Mouse (Mus musculus): Measurements from ENCODE around the gene Gfi1b. TPM values are rescaled to one million over a fixed set of nuclear protein-coding genes. Genes with fewer than 3 reads are reported as not detected.

Gfi1b gene
- polyA plus RNA-seq, 1 experiment: not detected

DNA sequence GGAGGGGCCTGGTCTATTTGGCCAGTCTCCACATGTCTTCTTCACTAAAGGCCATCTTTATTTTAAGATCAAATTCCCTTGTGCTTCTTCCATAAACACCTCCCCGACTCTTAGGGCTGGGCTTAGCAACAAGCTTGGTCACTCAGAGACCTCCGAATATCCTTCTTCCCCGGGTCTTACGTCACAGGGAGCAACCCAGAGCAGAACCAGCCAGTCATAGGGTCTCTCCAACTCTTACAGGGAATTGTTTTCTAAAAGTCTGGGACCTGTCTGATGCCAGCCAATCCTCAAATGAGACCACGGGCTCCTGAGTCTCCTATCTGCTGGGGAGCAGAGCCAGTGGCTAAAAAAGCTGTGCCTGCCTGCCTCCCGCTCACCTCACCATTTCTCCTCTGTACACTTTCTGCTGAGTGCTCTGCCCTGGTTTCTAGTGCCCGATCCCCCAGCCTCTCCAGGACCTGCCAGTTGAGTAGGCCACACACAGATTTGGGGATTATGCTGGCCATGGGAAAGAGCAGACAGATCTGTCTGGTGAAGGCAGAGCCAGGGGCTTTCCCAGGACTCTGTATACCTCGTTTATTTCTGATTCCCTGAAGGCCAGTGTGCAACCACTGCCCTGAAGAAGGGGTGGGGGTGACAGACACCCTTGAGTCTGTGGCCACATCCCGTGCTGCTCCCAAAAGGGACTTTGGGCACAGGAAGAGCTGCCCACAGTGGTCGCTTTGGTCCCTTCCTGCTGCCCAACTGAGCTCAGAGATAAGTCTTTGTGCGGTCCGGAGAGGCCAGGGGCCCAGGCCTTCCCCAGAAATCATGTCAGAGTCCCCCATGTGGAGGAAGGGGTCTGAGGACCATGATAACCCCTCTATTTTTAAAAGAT lies 22.9 kb downstream of the Gfi1b start:
- Histone ChIP-seq H3K36me3 (ENCODE audit: control insufficient read depth, insufficient read depth) (no peaks in the 10 kb centered on the region), H3K79me2 (ENCODE audit: control insufficient read depth, insufficient read depth) (no peaks in the 10 kb centered on the region), H3K4me3 (no peak overlapping the region), H3K4me2 (ENCODE audit: low read depth) (no peak overlapping the region), H3ac (ENCODE audit: control insufficient read depth, insufficient read length) (no peak overlapping the region), H3K27me3 (ENCODE audit: control insufficient read depth, insufficient read depth, insufficient read length) (no peaks in the 10 kb centered on the region)
- TF ChIP-seq SRF (IDR thresholded peaks at IDR 0.05; ENCODE audit: control insufficient read depth, insufficient read length, low read depth) (no peak), USF1 (IDR thresholded peaks at IDR 0.05; ENCODE audit: low read depth) (no peak), POLR2A (IDR thresholded peaks at IDR 0.05; ENCODE audit: insufficient read length, low read depth) (no peak), MYOD1 (IDR thresholded peaks at IDR 0.05; ENCODE audit: control insufficient read depth in 1 of 3, insufficient read length in 2 of 3, low read depth in 2 of 3) (no peak), MYOG (IDR thresholded peaks at IDR 0.05; ENCODE audit: control insufficient read depth in 1 of 3, insufficient read depth in 1 of 3, insufficient read length in 2 of 3, low read depth in 2 of 3) (no peak), MAX (IDR thresholded peaks at IDR 0.05; ENCODE audit: low read depth) (no peak), TCF3 (IDR thresholded peaks at IDR 0.05; ENCODE audit: insufficient read length, low read depth) (no peak), REST (IDR thresholded peaks at IDR 0.05; ENCODE audit: insufficient read depth, insufficient read length) (no peak)

DNA sequence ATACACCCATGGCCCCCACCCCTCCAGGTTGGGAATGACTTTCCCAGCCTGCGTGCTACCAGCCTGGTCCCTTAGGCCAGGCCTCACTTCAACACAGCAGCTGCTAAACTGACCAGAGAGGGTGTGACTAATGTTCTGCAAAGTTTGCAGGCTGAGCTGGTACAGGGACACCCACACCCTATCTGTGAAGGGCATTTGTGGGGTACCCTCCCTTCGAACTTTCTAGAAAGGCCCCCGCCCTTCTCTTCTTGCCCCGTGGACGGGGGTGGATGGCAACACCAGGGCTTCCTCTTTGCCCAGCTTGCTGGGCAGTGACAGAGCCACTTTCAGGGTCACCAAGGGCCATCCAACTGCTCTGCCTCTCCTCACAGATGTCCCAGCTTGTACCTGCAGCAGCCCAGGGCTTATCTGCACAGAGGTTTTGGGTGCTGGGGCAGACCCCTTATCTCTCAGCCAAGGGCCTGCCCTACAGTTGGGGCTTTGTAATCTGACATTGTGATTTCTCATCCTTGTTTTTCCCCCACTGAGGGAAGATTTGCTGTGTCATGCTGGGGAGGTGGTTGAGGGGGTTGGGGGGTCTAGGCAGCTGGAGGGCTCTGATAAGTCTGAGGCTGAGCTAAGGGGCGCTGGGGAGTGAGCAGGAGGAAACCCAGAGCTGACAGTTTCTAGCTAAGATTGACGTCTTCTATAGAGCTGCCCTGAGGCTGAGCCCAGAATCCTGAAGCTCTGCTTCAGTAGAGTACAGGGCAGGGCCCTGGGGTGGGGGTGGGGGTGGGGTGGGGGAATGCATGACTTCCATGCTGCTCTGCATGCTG lies 23.8 kb downstream of the Gfi1b start:
- no peak overlapping the region for H3K4me2 ChIP-seq (ENCODE audit: low read depth)
- H3ac ChIP-seq (ENCODE audit: control insufficient read depth, insufficient read length): no peak overlapping the region
- no peak overlapping the region for H3K4me3 ChIP-seq
- no peaks in the 10 kb centered on the region for H3K27me3 ChIP-seq (ENCODE audit: control insufficient read depth, insufficient read depth, insufficient read length)
- no peaks in the 10 kb centered on the region for H3K36me3 ChIP-seq (ENCODE audit: control insufficient read depth, insufficient read depth)
- H3K79me2 ChIP-seq (ENCODE audit: control insufficient read depth, insufficient read depth): no peaks in the 10 kb centered on the region
- TF ChIP-seq MYOG (IDR thresholded peaks at IDR 0.05; ENCODE audit: control insufficient read depth in 1 of 3, insufficient read depth in 1 of 3, insufficient read length in 2 of 3, low read depth in 2 of 3) (peak in 1 of 3 experiments; percentile 40), POLR2A (IDR thresholded peaks at IDR 0.05; ENCODE audit: insufficient read length, low read depth) (no peak), TCF3 (IDR thresholded peaks at IDR 0.05; ENCODE audit: insufficient read length, low read depth) (no peak), MYOD1 (IDR thresholded peaks at IDR 0.05; ENCODE audit: control insufficient read depth in 1 of 3, insufficient read length in 2 of 3, low read depth in 2 of 3) (peak in 1 of 3 experiments; percentile 56), CEBPB (IDR thresholded peaks at IDR 0.05; ENCODE audit: insufficient read depth, poor library complexity, severe bottlenecking) (no peak), MAX (IDR thresholded peaks at IDR 0.05; ENCODE audit: low read depth) (no peak)

DNA sequence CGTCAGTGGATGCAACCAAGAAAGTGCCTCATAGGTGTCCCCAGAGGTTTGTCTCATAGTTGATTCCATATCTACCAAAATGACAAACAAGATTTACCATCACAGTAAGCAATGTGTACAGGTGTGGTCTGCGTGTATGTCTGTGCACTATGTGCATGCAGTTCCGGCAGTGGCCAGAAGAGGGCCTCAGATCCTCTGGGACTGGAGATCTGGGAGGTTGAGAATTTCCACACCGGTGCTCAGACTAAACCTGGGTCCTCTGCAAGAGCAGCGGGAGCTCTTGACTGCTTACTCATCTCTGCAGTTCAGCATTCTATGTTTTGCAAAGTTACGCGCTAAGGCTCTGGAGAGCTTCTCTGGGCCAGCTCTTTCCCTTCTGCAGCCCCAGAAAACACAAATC lies 24.8 kb downstream of the Gfi1b start:
- TF ChIP-seq MAX (IDR thresholded peaks at IDR 0.05; ENCODE audit: low read depth) (no peak), SRF (IDR thresholded peaks at IDR 0.05; ENCODE audit: control insufficient read depth, insufficient read length, low read depth) (no peak)
- Histone ChIP-seq H3K4me2 (ENCODE audit: low read depth) (no peak overlapping the region), H3K27me3 (ENCODE audit: control insufficient read depth, insufficient read depth, insufficient read length) (no peaks in the 10 kb centered on the region), H3K4me3 (no peak overlapping the region), H3K79me2 (ENCODE audit: control insufficient read depth, insufficient read depth) (no peaks in the 10 kb centered on the region), H3ac (ENCODE audit: control insufficient read depth, insufficient read length) (no peak overlapping the region), H3K36me3 (ENCODE audit: control insufficient read depth, insufficient read depth) (no peaks in the 10 kb centered on the region)

DNA sequence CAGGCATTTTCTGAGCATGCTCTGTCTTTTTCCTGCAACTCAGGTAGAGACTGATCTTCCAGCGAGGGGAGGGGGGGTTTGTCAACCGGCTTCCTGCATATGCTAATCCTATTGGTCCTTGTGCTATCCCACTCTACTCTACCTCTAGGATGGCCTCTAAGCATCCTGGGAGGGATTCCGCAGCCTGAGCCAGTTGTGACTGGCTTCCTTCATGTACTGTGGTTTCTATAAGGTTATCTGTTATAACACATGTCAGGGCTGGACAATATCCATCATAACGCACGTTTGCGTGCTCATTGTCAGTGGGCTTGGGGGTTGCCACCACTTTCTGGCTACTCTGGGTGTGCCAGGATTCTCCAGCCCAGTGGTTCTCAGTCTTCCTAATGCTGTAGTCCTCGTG lies 25.8 kb downstream of the Gfi1b start:
- Histone ChIP-seq H3K4me2 (ENCODE audit: low read depth) (no peak overlapping the region), H3K4me3 (no peak overlapping the region), H3ac (ENCODE audit: control insufficient read depth, insufficient read length) (no peak overlapping the region), H3K36me3 (ENCODE audit: control insufficient read depth, insufficient read depth) (no peaks in the 10 kb centered on the region), H3K27me3 (ENCODE audit: control insufficient read depth, insufficient read depth, insufficient read length) (no peaks in the 10 kb centered on the region), H3K79me2 (ENCODE audit: control insufficient read depth, insufficient read depth) (no peaks in the 10 kb centered on the region)
- TF ChIP-seq MYOD1 (IDR thresholded peaks at IDR 0.05; ENCODE audit: control insufficient read depth in 1 of 3, insufficient read length in 2 of 3, low read depth in 2 of 3) (no peak), USF1 (IDR thresholded peaks at IDR 0.05; ENCODE audit: low read depth) (no peak), TCF12 (IDR thresholded peaks at IDR 0.05; ENCODE audit: insufficient read depth, poor library complexity, severe bottlenecking) (no peak), MYOG (IDR thresholded peaks at IDR 0.05; ENCODE audit: control insufficient read depth in 1 of 3, insufficient read depth in 1 of 3, insufficient read length in 2 of 3, low read depth in 2 of 3) (no peak), TCF3 (IDR thresholded peaks at IDR 0.05; ENCODE audit: insufficient read length, low read depth) (no peak), CEBPB (IDR thresholded peaks at IDR 0.05; ENCODE audit: insufficient read depth, poor library complexity, severe bottlenecking) (no peak), SRF (IDR thresholded peaks at IDR 0.05; ENCODE audit: control insufficient read depth, insufficient read length, low read depth) (no peak), MAX (IDR thresholded peaks at IDR 0.05; ENCODE audit: low read depth) (no peak), E2F4 (IDR thresholded peaks at IDR 0.05; ENCODE audit: insufficient read depth) (no peak), POLR2AphosphoS2 (IDR thresholded peaks at IDR 0.05; ENCODE audit: insufficient read length, low read depth) (no peak), REST (IDR thresholded peaks at IDR 0.05; ENCODE audit: insufficient read depth, insufficient read length) (no peak), POLR2A (IDR thresholded peaks at IDR 0.05; ENCODE audit: insufficient read length, low read depth) (no peak)

DNA sequence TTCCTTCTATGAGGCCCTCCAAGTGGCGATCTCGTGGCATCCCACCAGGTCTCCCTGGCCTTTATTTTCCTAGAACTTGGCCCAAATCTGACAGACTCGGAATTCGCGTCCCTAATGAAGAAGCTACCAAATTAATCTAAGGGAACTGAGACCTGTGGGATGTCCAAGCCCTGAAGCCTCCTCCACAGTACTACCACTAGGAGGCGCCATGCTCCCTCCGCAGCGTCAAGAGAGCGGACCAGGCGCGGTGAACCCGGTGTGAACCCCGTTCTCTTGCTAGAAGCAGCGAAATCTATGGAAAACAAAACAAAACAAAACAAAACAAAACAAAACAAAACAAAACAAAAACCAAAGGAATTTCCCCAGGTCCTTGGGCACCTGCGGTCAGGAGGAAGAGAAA lies 29.0 kb downstream of the Gfi1b start:
- H3K27me3 ChIP-seq (ENCODE audit: control insufficient read depth, insufficient read depth, insufficient read length): no peaks in the 10 kb centered on the region
- no peaks in the 10 kb centered on the region for H3K79me2 ChIP-seq (ENCODE audit: control insufficient read depth, insufficient read depth)
- TF ChIP-seq SRF (IDR thresholded peaks at IDR 0.05; ENCODE audit: control insufficient read depth, insufficient read length, low read depth): no peak
- TF ChIP-seq MYOD1 (IDR thresholded peaks at IDR 0.05; ENCODE audit: control insufficient read depth in 1 of 3, insufficient read length in 2 of 3, low read depth in 2 of 3): no peak
- TF ChIP-seq REST (IDR thresholded peaks at IDR 0.05; ENCODE audit: insufficient read depth, insufficient read length): no peak
- no peak for TF ChIP-seq E2F4 (IDR thresholded peaks at IDR 0.05; ENCODE audit: insufficient read depth)
- no peak for TF ChIP-seq POLR2A (IDR thresholded peaks at IDR 0.05; ENCODE audit: insufficient read length, low read depth)
- no peak for TF ChIP-seq USF1 (IDR thresholded peaks at IDR 0.05; ENCODE audit: low read depth)
- TF ChIP-seq MYOG (IDR thresholded peaks at IDR 0.05; ENCODE audit: control insufficient read depth in 1 of 3, insufficient read depth in 1 of 3, insufficient read length in 2 of 3, low read depth in 2 of 3): no peak
- no peak for TF ChIP-seq TCF3 (IDR thresholded peaks at IDR 0.05; ENCODE audit: insufficient read length, low read depth)
- no peak for TF ChIP-seq POLR2AphosphoS2 (IDR thresholded peaks at IDR 0.05; ENCODE audit: insufficient read length, low read depth)
- no peak overlapping the region for H3K4me2 ChIP-seq (ENCODE audit: low read depth)
- H3K36me3 ChIP-seq (ENCODE audit: control insufficient read depth, insufficient read depth): no peaks in the 10 kb centered on the region
- no peak overlapping the region for H3K4me3 ChIP-seq
- H3ac ChIP-seq (ENCODE audit: control insufficient read depth, insufficient read length): no peak overlapping the region
